Mouse (Mus musculus): ENCODE results near the gene Hist1h3i. TPM values are rescaled to one million over a fixed set of nuclear protein-coding genes. Genes with fewer than 3 reads are reported as not detected.

Gene Hist1h3i
- total RNA-seq, 2 experiments from 2014 or later: 299 to 310 TPM

DNA sequence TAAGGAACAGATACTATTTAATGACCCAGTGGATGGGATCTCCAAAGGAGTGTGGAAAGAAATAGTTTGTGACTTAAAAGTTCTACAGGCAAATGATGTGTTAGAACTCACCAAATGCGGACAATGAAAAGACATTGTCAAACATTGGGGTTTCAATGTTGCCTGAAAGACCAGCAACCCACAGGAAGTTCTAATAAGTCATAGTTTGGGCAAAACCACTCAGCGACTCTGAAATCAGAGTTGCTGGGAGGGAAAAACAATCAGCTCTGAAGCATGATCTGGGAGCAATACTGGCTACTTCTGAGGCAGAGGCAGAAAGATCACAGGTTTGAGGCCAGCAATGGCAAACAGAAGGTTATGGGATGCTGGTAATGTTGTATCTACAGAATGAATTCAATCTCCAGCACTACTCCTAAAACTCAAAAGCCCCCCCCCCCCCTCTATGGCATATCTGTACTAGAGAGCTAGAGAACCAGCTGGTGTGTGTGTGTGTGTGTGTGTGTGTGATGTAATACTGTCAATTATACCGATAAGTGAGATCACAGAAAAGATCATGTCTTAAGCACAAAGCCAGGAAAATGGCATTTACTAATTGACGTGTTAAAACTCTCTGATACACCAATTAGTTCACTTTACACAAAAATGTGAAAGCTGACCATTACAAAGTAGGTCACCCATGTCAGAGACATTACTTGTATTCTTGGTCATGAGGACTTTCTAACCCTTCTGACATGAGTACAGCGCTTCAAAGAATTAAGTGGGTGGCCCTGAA is 33.6 kb downstream of the Hist1h3i start:
- peak; percentile 13 for ATAC-seq (replicated peaks; ENCODE audit: low FRiP score, low TSS enrichment, poor library complexity, severe bottlenecking)

DNA sequence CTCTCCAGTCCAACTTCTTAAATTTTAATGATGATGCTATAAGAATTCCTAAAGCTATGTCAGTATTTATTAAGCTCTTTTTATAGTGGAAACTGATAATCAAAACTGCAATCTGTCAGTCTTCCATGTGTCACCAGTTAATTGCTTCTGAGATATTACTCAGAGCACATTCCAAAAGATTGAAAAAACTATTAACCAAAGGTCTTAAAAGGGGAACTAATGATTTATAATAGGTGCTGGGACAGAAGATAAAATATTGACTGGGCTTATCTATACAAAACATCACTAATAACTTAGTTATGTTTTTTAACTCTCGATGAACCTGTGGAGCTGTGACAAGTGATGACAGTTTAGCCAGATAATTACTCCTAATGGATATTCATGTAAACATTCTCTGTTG is 38.2 kb downstream of the Hist1h3i start:
- no peak for ATAC-seq (replicated peaks; ENCODE audit: low FRiP score, low TSS enrichment, poor library complexity, severe bottlenecking)

DNA sequence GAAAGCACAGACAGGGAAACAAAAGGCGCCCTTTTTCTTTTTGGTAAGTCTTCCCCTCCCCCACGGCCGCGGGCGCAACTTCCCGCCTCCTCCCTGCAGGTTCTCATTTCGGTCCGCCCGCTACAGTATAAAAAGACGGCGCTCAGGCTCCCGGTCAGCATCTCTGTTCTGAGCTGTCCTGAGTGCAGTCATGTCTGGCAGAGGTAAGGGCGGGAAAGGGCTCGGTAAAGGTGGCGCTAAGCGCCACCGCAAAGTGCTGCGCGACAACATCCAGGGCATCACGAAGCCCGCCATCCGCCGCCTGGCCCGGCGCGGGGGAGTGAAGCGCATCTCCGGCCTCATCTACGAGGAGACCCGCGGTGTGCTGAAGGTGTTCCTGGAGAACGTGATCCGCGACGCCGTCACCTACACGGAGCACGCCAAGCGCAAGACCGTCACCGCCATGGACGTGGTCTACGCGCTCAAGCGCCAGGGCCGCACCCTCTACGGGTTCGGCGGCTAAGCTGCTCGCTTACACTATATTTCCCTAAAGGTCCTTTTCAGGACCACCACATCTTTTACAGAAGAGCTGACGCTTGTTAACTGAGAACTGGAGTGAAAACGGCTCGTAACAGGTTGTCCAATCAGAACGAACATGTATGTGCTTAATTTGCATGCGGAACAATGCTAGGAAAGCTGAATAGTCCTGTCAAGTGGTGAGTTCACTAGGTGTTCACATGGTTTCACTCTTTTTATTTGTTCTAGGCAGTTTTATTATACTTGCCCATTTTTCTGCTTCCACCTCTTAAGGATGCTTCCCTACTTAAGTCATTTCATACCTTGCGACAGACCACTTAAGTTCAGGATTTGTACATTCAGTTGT is 48.0 kb downstream of the Hist1h3i start, which contains the start of gene Hist1h4j:
Gene Hist1h4j (plus strand): TSS at position 159 of the 862 bp plus-strand sequence.
- peak; percentile 89 for ATAC-seq (replicated peaks; ENCODE audit: low FRiP score, low TSS enrichment, poor library complexity, severe bottlenecking)

DNA sequence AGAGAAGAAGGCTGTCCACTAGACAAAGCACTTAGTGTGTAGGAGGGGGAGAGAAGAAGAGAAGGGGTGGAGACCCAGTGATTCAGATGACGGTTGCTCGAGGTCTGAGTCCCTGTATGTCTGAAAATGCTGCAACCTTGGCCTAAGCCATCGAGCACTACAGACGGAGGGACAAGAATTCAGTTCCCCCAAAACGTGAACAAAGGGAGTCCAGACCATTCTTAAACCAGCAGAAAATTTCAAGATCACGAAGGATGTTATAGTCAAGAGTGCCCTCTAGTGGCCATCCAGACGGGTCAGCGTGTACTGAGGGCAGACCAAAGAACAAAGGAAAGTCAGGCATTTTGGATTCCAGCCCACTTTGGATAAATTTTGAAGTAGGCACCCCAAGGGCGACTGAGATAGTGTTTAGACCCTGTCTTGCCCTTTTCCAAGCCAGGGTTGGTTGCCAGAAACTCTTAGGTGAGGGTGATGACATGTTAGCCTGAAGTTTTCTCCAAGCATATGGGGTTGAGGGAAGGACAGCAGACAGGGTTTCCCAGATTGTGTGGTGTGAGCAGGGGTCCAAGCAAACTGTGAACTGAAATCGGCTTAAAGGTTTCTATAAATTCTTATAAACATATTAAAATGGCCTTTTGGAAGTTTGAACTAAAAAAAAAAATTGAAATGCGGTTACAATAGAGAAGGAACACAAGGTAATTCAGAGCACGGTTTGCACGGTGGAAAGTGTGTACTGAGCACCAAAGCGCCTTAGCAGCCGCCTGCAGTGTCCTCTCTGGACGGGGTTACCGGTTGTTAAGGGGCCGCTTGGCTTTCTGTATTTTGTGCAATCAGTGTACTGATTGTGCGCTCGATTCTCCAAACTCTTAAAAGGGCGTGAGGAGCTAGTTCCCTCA is 48.9 kb downstream of the Hist1h3i start:
- ATAC-seq (replicated peaks; ENCODE audit: low FRiP score, low TSS enrichment, poor library complexity, severe bottlenecking): peak; percentile 60

DNA sequence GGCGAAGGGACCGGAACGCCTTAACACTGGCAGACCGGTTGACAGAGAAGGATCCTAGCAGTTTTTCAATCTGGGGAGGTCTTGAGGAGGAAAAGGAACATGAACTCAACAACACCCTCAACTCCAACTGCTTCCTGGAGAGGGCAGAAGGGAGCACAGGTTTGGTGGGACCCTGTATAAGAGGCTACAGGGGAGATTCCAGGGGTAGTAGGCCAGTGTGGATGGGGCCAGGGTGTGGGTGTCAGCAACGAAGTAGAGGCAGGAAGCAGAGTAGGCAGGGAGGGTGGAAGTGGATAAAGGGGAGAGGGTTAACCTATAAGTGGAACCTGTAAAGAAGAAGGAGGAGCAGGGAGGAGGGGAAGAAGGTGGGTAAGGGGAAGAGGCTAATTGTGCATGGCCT is 49.7 kb downstream of the Hist1h3i start:
- no peak for ATAC-seq (replicated peaks; ENCODE audit: low FRiP score, low TSS enrichment, poor library complexity, severe bottlenecking)

Other genes with a start within 250 kb of the Hist1h3i start
- not detected in 2 replicates for gene Olfr1366, start 240.6 kb downstream of the Hist1h3i start, total RNA-seq (2014; fragmentation: Nextera tagmentation)
- not detected in 2 replicates for gene Olfr1366, start 240.6 kb downstream of the Hist1h3i start, total RNA-seq (2017)
- gene Olfr1535, start 223.5 kb downstream of the Hist1h3i start, total RNA-seq (2014; fragmentation: Nextera tagmentation): not detected in 2 replicates
- gene Olfr1535, start 223.5 kb downstream of the Hist1h3i start, total RNA-seq (2017): not detected in 2 replicates
- not detected in 2 replicates for gene Olfr1364, start 201.6 kb downstream of the Hist1h3i start, total RNA-seq (2014; fragmentation: Nextera tagmentation)
- gene Olfr1364, start 201.6 kb downstream of the Hist1h3i start, total RNA-seq (2017): not detected in 2 replicates
- gene Olfr1362, start 169.3 kb downstream of the Hist1h3i start, total RNA-seq (2014; fragmentation: Nextera tagmentation): not detected in 2 replicates
- not detected in 2 replicates for gene Olfr1362, start 169.3 kb downstream of the Hist1h3i start, total RNA-seq (2017)
- not detected in 2 replicates for gene Olfr11, start 140.9 kb downstream of the Hist1h3i start, total RNA-seq (2014; fragmentation: Nextera tagmentation)
- gene Olfr11, start 140.9 kb downstream of the Hist1h3i start, total RNA-seq (2017): not detected in 2 replicates
- not detected in 2 replicates for gene Olfr1361, start 120.0 kb downstream of the Hist1h3i start, total RNA-seq (2014; fragmentation: Nextera tagmentation)
- not detected in 2 replicates for gene Olfr1361, start 120.0 kb downstream of the Hist1h3i start, total RNA-seq (2017)
- gene Olfr1360, start 106.0 kb downstream of the Hist1h3i start, total RNA-seq (2014; fragmentation: Nextera tagmentation): not detected in 2 replicates
- not detected in 2 replicates for gene Olfr1360, start 106.0 kb downstream of the Hist1h3i start, total RNA-seq (2017)
- not detected in 2 replicates for gene Olfr1359, start 85.3 kb downstream of the Hist1h3i start, total RNA-seq (2014; fragmentation: Nextera tagmentation)
- not detected in 2 replicates for gene Olfr1359, start 85.3 kb downstream of the Hist1h3i start, total RNA-seq (2017)
- 430 and 709 TPM in 2 replicates for gene Hist1h2bl, start 67.2 kb downstream of the Hist1h3i start, total RNA-seq (2014; fragmentation: Nextera tagmentation)
- gene Hist1h2bl, start 67.2 kb downstream of the Hist1h3i start, total RNA-seq (2017): 345 and 387 TPM in 2 replicates
- gene Hist1h2ai, start 66.9 kb downstream of the Hist1h3i start, total RNA-seq (2014; fragmentation: Nextera tagmentation): 3.0 and 26.7 TPM in 2 replicates
- gene Hist1h2ai, start 66.9 kb downstream of the Hist1h3i start, total RNA-seq (2017): 582 and 1,238 TPM in 2 replicates
- gene Hist1h3h, start 65.7 kb downstream of the Hist1h3i start, total RNA-seq (2014; fragmentation: Nextera tagmentation): 21.9 TPM in 1 of 2 replicates, not detected in the other
- 175 and 228 TPM in 2 replicates for gene Hist1h3h, start 65.7 kb downstream of the Hist1h3i start, total RNA-seq (2017)
- 242 and 265 TPM in 2 replicates for gene Hist1h2bm, start 61.3 kb downstream of the Hist1h3i start, total RNA-seq (2014; fragmentation: Nextera tagmentation)
- 262 and 417 TPM in 2 replicates for gene Hist1h2bm, start 61.3 kb downstream of the Hist1h3i start, total RNA-seq (2017)
- 3.8 and 29.3 TPM in 2 replicates for gene Hist1h4j, start 48.3 kb downstream of the Hist1h3i start, total RNA-seq (2014; fragmentation: Nextera tagmentation)
- gene Hist1h4j, start 48.3 kb downstream of the Hist1h3i start, total RNA-seq (2017): 302 and 554 TPM in 2 replicates
- 396 and 799 TPM in 2 replicates for gene Hist1h4k, start 32.9 kb downstream of the Hist1h3i start, total RNA-seq (2014; fragmentation: Nextera tagmentation)
- 1,621 and 1,651 TPM in 2 replicates for gene Hist1h4k, start 32.9 kb downstream of the Hist1h3i start, total RNA-seq (2017)
- gene Hist1h2ak, start 29.5 kb downstream of the Hist1h3i start, total RNA-seq (2014; fragmentation: Nextera tagmentation): 179 and 217 TPM in 2 replicates
- gene Hist1h2ak, start 29.5 kb downstream of the Hist1h3i start, total RNA-seq (2017): 715 and 1,091 TPM in 2 replicates
- 483 and 930 TPM in 2 replicates for gene Hist1h2bn, start 29.2 kb downstream of the Hist1h3i start, total RNA-seq (2014; fragmentation: Nextera tagmentation)
- 1,170 and 1,659 TPM in 2 replicates for gene Hist1h2bn, start 29.2 kb downstream of the Hist1h3i start, total RNA-seq (2017)
- 569 and 631 TPM in 2 replicates for gene Hist1h1b, start 2.7 kb downstream of the Hist1h3i start, total RNA-seq (2014; fragmentation: Nextera tagmentation)
- gene Hist1h1b, start 2.7 kb downstream of the Hist1h3i start, total RNA-seq (2017): 1,368 and 2,131 TPM in 2 replicates
- gene Hist1h2an, start 3.8 kb upstream of the Hist1h3i start, total RNA-seq (2014; fragmentation: Nextera tagmentation): 4.6 and 28.8 TPM in 2 replicates
- 538 and 611 TPM in 2 replicates for gene Hist1h2an, start 3.8 kb upstream of the Hist1h3i start, total RNA-seq (2017)
- 19.6 and 62.9 TPM in 2 replicates for gene Hist1h2bp, start 4.1 kb upstream of the Hist1h3i start, total RNA-seq (2014; fragmentation: Nextera tagmentation)
- 33.7 and 54.7 TPM in 2 replicates for gene Hist1h2bp, start 4.1 kb upstream of the Hist1h3i start, total RNA-seq (2017)
- 395 and 796 TPM in 2 replicates for gene Hist1h2bq, start 26.8 kb upstream of the Hist1h3i start, total RNA-seq (2014; fragmentation: Nextera tagmentation)
- 0.72 and 1.2 TPM in 2 replicates for gene Hist1h2bq, start 26.8 kb upstream of the Hist1h3i start, total RNA-seq (2017)
- not detected in 2 replicates for gene Hist1h2ao, start 27.1 kb upstream of the Hist1h3i start, total RNA-seq (2014; fragmentation: Nextera tagmentation)
- gene Hist1h2ao, start 27.1 kb upstream of the Hist1h3i start, total RNA-seq (2017): not detected in 2 replicates
- gene Hist1h4m, start 28.4 kb upstream of the Hist1h3i start, total RNA-seq (2014; fragmentation: Nextera tagmentation): 256 and 298 TPM in 2 replicates
- gene Hist1h4m, start 28.4 kb upstream of the Hist1h3i start, total RNA-seq (2017): 1,434 and 2,567 TPM in 2 replicates
- 49.1 and 171 TPM in 2 replicates for gene Hist1h4n, start 48.8 kb upstream of the Hist1h3i start, total RNA-seq (2014; fragmentation: Nextera tagmentation)
- gene Hist1h4n, start 48.8 kb upstream of the Hist1h3i start, total RNA-seq (2017): 1,378 and 1,797 TPM in 2 replicates
- 177 TPM in 2 replicates for gene Hist1h2ap, start 50.1 kb upstream of the Hist1h3i start, total RNA-seq (2014; fragmentation: Nextera tagmentation)
- 4,662 and 4,902 TPM in 2 replicates for gene Hist1h2ap, start 50.1 kb upstream of the Hist1h3i start, total RNA-seq (2017)
- gene Hist1h2br, start 50.4 kb upstream of the Hist1h3i start, total RNA-seq (2014; fragmentation: Nextera tagmentation): 372 and 874 TPM in 2 replicates
- gene Hist1h2br, start 50.4 kb upstream of the Hist1h3i start, total RNA-seq (2017): 126 and 201 TPM in 2 replicates
- 1.5 and 2.5 TPM in 2 replicates for gene Zfp184, start 161.7 kb upstream of the Hist1h3i start, total RNA-seq (2014; fragmentation: Nextera tagmentation)
- gene Zfp184, start 161.7 kb upstream of the Hist1h3i start, total RNA-seq (2017): 3.1 and 10.7 TPM in 2 replicates
- not detected in 2 replicates for gene Pom121l2, start 197.8 kb upstream of the Hist1h3i start, total RNA-seq (2014; fragmentation: Nextera tagmentation)
- not detected in 2 replicates for gene Pom121l2, start 197.8 kb upstream of the Hist1h3i start, total RNA-seq (2017)
- not detected in 2 replicates for gene Prss16, start 226.4 kb upstream of the Hist1h3i start, total RNA-seq (2014; fragmentation: Nextera tagmentation)
- gene Prss16, start 226.4 kb upstream of the Hist1h3i start, total RNA-seq (2017): 0.19 and 0.89 TPM in 2 replicates

Measured in megakaryocyte-erythroid progenitor cell, adult 5-6 weeks (primary cell).